Mouse (Mus musculus): Measurements from ENCODE around the gene Smug1. TPM values are rescaled to one million over a fixed set of nuclear protein-coding genes. Genes with fewer than 3 reads are reported as not detected.

Gene Smug1
- total RNA-seq (2023): 10 to 100 TPM; 10.3 to 11.8 TPM

GRCm38 (mm10) chr15:103167042-103167615 lies at the start of gene Smug1:
TSS of gene Smug1 (minus strand) at chr15:103167092.

Other genes starting within 250 kb of the Smug1 start
- not detected for gene Hoxc13, start 246.0 kb downstream of the Smug1 start, total RNA-seq (2023)
- gene Hoxc12, start 230.3 kb downstream of the Smug1 start, total RNA-seq (2023): not detected
- gene Hoxc11, start 212.7 kb downstream of the Smug1 start, total RNA-seq (2023): not detected
- gene Hoxc10, start 200.3 kb downstream of the Smug1 start, total RNA-seq (2023): not detected
- gene Hoxc5, start 199.6 kb downstream of the Smug1 start, total RNA-seq (2023): not detected
- not detected for gene Hoxc9, start 190.7 kb downstream of the Smug1 start, total RNA-seq (2023)
- not detected for gene Hoxc8, start 176.5 kb downstream of the Smug1 start, total RNA-seq (2023)
- not detected for gene Hoxc6, start 168.8 kb downstream of the Smug1 start, total RNA-seq (2023)
- gene Hoxc4, start 148.2 kb downstream of the Smug1 start, total RNA-seq (2023): not detected
- gene Cbx5, start 72.7 kb upstream of the Smug1 start, total RNA-seq (2023): 10 to 100 TPM; 32.2 to 35.5 TPM
- gene Hnrnpa1, start 73.3 kb upstream of the Smug1 start, total RNA-seq (2023): 100 to 1,000 TPM; 534 to 582 TPM
- gene Nfe2, start 91.3 kb upstream of the Smug1 start, total RNA-seq (2023): under 1 TPM in 1 of 2 experiments, not detected in 1; 0.36 TPM
- gene Copz1, start 105.6 kb upstream of the Smug1 start, total RNA-seq (2023): 10 to 100 TPM; 83.7 to 88.2 TPM
- gene Gpr84, start 143.5 kb upstream of the Smug1 start, total RNA-seq (2023): under 1 TPM in 1 of 2 experiments, not detected in 1; 0.32 TPM
- 10 to 100 TPM; 22.7 to 23.8 TPM for gene Zfp385a, start 173.0 kb upstream of the Smug1 start, total RNA-seq (2023)
- under 1 TPM in 1 of 2 experiments, not detected in 1; 0.32 TPM for gene Itga5, start 199.7 kb upstream of the Smug1 start, total RNA-seq (2023)

All from B cell, adult 67 days (primary cell).